Mouse (Mus musculus): ENCODE data around the gene Hist4h4. TPM values are rescaled to one million over a fixed set of nuclear protein-coding genes. Genes with fewer than 3 reads are reported as not detected.

Gene Hist4h4
- total and polyA plus RNA-seq, 3 experiments, result 0.16 to 78.2 (median 3.6) TPM

DNA sequence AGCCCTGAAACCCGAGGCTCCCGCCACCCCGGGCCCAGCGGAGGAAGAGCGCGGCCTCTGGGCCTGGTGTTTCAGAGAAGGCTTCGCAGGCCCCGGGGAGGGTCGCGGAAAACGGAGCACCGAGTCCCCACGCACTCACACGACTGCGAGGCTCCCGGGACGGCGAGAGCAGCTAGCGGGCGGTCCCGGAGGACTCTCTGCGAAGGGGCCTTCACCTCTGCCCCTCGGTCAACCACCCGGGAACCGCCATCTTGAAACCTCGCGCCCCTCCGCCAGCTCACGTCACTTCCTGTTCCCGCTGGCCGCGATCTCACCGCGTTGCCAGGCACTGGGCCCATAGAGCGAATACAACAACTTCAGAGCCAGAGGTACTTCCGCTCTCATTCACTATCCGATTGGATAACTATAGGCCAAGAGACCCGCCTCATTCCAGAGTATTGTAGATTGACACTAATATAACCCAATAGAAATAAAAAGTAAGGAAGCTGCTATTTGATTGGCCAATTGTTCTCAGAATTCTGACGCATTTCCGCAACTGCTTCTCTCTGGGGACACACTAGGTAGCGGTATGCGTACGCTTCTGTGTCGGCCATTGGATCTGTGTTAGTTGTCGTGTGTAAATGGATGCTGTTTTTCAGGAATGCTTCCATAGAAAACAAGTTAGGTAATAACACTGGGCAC, 23.8 kb upstream of the Hist4h4 start, which contains the start of gene Wbp11 (continued):
- TF ChIP-seq USF2 (conservative IDR thresholded peaks at IDR 0.05; ENCODE audit: low read depth, low read length), result no peak
- peak; percentile 78 for TF ChIP-seq MXI1 (IDR thresholded peaks at IDR 0.05; ENCODE audit: low read depth, low read length)
- TF ChIP-seq USF1 (IDR thresholded peaks at IDR 0.05; ENCODE audit: low read depth, low read length), result no peak
- TF ChIP-seq SMC3 (IDR thresholded peaks at IDR 0.05; ENCODE audit: low read depth, low read length), result no peak
- peak; percentile 80; the same call in 1 of the 2 replicates for TF ChIP-seq CHD1 (IDR thresholded peaks at IDR 0.05; ENCODE audit: low read depth, low read length)
- no peak for TF ChIP-seq RCOR1 (conservative IDR thresholded peaks at IDR 0.05; ENCODE audit: low read depth, low read length)
- TF ChIP-seq E2F4 (IDR thresholded peaks at IDR 0.05; ENCODE audit: insufficient replicate concordance, low read depth, low read length), result peak; percentile 85; the same call in 1 of the 2 replicates
- TF ChIP-seq CHD2 (IDR thresholded peaks at IDR 0.05; ENCODE audit: low read length), result peak; percentile 97
- TF ChIP-seq ZC3H11A (IDR thresholded peaks at IDR 0.05; ENCODE audit: low read depth, low read length), result no peak

DNA sequence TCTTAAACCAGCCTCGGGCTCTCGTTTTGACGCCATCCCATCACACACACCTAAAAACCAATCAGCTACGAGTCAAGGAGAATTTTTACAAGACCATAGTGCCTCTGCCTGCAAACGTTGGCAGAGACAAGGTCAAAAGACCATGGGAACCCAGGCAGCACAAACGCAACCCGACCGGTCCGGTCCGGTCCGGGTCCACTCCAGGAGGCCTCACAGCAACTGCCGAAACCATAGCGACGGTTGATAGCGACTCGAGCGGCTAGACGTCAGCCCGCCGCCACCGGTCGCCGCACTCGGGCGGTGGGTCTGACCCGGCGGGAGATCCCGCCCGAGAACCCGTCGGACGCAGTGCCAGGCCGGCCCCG, 23.3 kb upstream of the Hist4h4 start, which contains the start of gene BC049715:
BC049715 (plus strand) TSS at position 111 of the 365 bp plus-strand sequence.
- dilution Hi-C loops (cut with MboI; ENCODE audit: extremely low pct_ligation_motif_present, extremely low pct_unique_long_range_greater_than_20kb, low sequenced_read_pairs), result no loop called here
- no peak for DNase-seq (ENCODE audit: extremely low read depth)
- in situ Hi-C loops (cut with MboI; ENCODE audit: low pct_ligation_motif_present, low pct_unique_long_range_greater_than_20kb, low sequenced_read_pairs), result no loop called here
- Histone ChIP-seq H3K9ac (ENCODE audit: insufficient read depth, low read depth) (peak within 1 kb of the TSS; percentile 98), H3K27me3 (replicated peaks) (no peaks in the 10 kb centered on the region), H3K4me3 (replicated peaks in 1 of 3; ENCODE audit: low read depth in 2 of 3, low read length in 2 of 3, poor library complexity in 1 of 3) (peak within 1 kb of the TSS; percentile 84 to 93 (median 91)), H3K79me2 (replicated peaks; ENCODE audit: control insufficient read depth, extremely low read depth, insufficient read depth, poor library complexity, severe bottlenecking) (peaks cover 43% of the 10 kb centered on the region), H3K27ac (ENCODE audit: insufficient read depth, low read depth) (peak within 1 kb of the TSS; percentile 58), H3K36me3 (replicated peaks in 1 of 2; ENCODE audit: control insufficient read depth in 1 of 2, insufficient read depth in 1 of 2, low read length in 1 of 2) (peaks cover 17 to 28% of the 10 kb centered on the region in 2 experiments), H3K9me3 (replicated peaks; ENCODE audit: low read length) (no peaks in the 10 kb centered on the region), H3K4me1 (ENCODE audit: control insufficient read depth in 1 of 2, insufficient read depth in 2 of 2) (peaks cover 3 to 39% of the 10 kb centered on the region in 2 experiments; a peak in 3 of 4 replicates), H3K4me2 (ENCODE audit: insufficient read depth, low read depth, poor library complexity, severe bottlenecking) (peak within 1 kb of the TSS; percentile 100)
- TF ChIP-seq ELF1 (IDR thresholded peaks at IDR 0.05; ENCODE audit: low read depth, low read length), result no peak
- no peak for TF ChIP-seq TCF12 (IDR thresholded peaks at IDR 0.05; ENCODE audit: low read depth, low read length)
- no peak for TF ChIP-seq MXI1 (IDR thresholded peaks at IDR 0.05; ENCODE audit: low read depth, low read length)
- TF ChIP-seq MEF2A (IDR thresholded peaks at IDR 0.05; ENCODE audit: borderline replicate concordance, low read depth, low read length), result no peak
- TF ChIP-seq ZC3H11A (IDR thresholded peaks at IDR 0.05; ENCODE audit: low read depth, low read length), result no peak
- no peak for TF ChIP-seq HCFC1 (IDR thresholded peaks at IDR 0.05; ENCODE audit: low read depth, low read length)

DNA sequence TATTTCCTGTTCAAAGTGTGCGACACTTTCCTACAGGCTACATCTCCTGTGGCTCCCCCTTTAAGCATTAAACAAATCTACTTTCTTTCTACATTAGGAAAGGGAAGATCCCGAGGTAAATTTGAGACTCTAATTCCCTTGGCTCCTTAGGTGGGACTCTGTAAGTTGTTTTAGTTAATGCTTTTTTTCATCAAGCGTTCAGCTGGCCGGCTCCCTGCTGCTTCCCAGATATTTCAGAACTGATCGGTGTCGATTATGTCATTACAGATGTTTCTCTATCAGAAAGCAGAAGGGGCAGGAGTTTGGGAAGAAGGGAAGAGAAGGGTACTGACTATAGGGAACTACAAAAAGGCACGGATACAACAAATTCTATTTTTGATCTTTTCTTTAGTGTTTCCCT, 22.9 kb upstream of the Hist4h4 start:
- Histone ChIP-seq H3K4me2 (ENCODE audit: insufficient read depth, low read depth, poor library complexity, severe bottlenecking) (peak overlapping the region; percentile 96), H3K4me3 (replicated peaks in 1 of 3; ENCODE audit: low read depth in 2 of 3, low read length in 2 of 3, poor library complexity in 1 of 3) (peak overlapping the region; percentile 84 to 93 (median 91)), H3K9ac (ENCODE audit: insufficient read depth, low read depth) (peak overlapping the region; percentile 91), H3K27me3 (replicated peaks) (no peaks in the 10 kb centered on the region), H3K27ac (ENCODE audit: insufficient read depth, low read depth) (no peak overlapping the region), H3K36me3 (replicated peaks in 1 of 2; ENCODE audit: control insufficient read depth in 1 of 2, insufficient read depth in 1 of 2, low read length in 1 of 2) (peaks cover 21 to 32% of the 10 kb centered on the region in 2 experiments), H3K9me3 (replicated peaks; ENCODE audit: low read length) (no peaks in the 10 kb centered on the region), H3K79me2 (replicated peaks; ENCODE audit: control insufficient read depth, extremely low read depth, insufficient read depth, poor library complexity, severe bottlenecking) (peaks cover 40% of the 10 kb centered on the region), H3K4me1 (ENCODE audit: control insufficient read depth in 1 of 2, insufficient read depth in 2 of 2) (peaks cover 3 to 39% of the 10 kb centered on the region in 2 experiments; a peak in 3 of 4 replicates)
- TF ChIP-seq SMC3 (IDR thresholded peaks at IDR 0.05; ENCODE audit: low read depth, low read length) (no peak), PAX5 (IDR thresholded peaks at IDR 0.05; ENCODE audit: low read length) (no peak), USF1 (IDR thresholded peaks at IDR 0.05; ENCODE audit: low read depth, low read length) (no peak), BHLHE40 (IDR thresholded peaks at IDR 0.05; ENCODE audit: low read depth, low read length) (no peak), IRF4 (IDR thresholded peaks at IDR 0.05; ENCODE audit: low read depth, low read length) (no peak), ZMIZ1 (IDR thresholded peaks at IDR 0.05; ENCODE audit: low read depth, low read length) (no peak), ZNF384 (IDR thresholded peaks at IDR 0.05; ENCODE audit: low read depth, low read length) (no peak), TBP (conservative IDR thresholded peaks at IDR 0.05; ENCODE audit: low read depth, low read length) (no peak), E2F4 (IDR thresholded peaks at IDR 0.05; ENCODE audit: insufficient replicate concordance, low read depth, low read length) (no peak), POLR2A (IDR thresholded peaks at IDR 0.05; ENCODE audit: low read depth, low read length) (no peak), ETS1 (conservative IDR thresholded peaks at IDR 0.05; ENCODE audit: low read depth, low read length) (no peak), MYC (IDR thresholded peaks at IDR 0.05; ENCODE audit: low read depth, low read length) (no peak), MEF2A (IDR thresholded peaks at IDR 0.05; ENCODE audit: borderline replicate concordance, low read depth, low read length) (no peak)
- no peak for DNase-seq (ENCODE audit: extremely low read depth)
- dilution Hi-C loops (cut with MboI; ENCODE audit: extremely low pct_ligation_motif_present, extremely low pct_unique_long_range_greater_than_20kb, low sequenced_read_pairs) (no loop called here), in situ Hi-C loops (cut with MboI; ENCODE audit: low pct_ligation_motif_present, low pct_unique_long_range_greater_than_20kb, low sequenced_read_pairs) (no loop called here)
